Mouse (Mus musculus): ENCODE data around the gene Cphx3.
"Not testable (repeated sequence)": the region's sequence is repeated elsewhere in the genome, so short reads cannot be mapped to it uniquely, and the experiment has no call there.

The Cphx3 gene

GRCm38 (mm10) chr14:26118550-26119000 lies 36.5 kb downstream of the Cphx3 start:
- H3K27me3 ChIP-seq (ENCODE audit: control insufficient read depth, insufficient read depth, low read length, poor library complexity, severe bottlenecking); DNase-seq (ENCODE audit: low read depth, low spot score); H3K36me3 ChIP-seq (ENCODE audit: control insufficient read depth, insufficient read depth, low read length, poor library complexity, severe bottlenecking): not testable (repeated sequence)

GRCm38 (mm10) chr14:26119095-26119494 lies 37.0 kb downstream of the Cphx3 start:
- H3K36me3 ChIP-seq (ENCODE audit: control insufficient read depth, insufficient read depth, low read length, poor library complexity, severe bottlenecking); H3K27me3 ChIP-seq (ENCODE audit: control insufficient read depth, insufficient read depth, low read length, poor library complexity, severe bottlenecking); DNase-seq (ENCODE audit: low read depth, low spot score): not testable (repeated sequence)

- DNase-seq (ENCODE audit: low read depth, low spot score); H3K36me3 ChIP-seq (ENCODE audit: control insufficient read depth, insufficient read depth, low read length, poor library complexity, severe bottlenecking); H3K27me3 ChIP-seq (ENCODE audit: control insufficient read depth, insufficient read depth, low read length, poor library complexity, severe bottlenecking): not testable (repeated sequence)
These were observed 65.0 kb downstream of the Cphx3 start for GRCm38 (mm10) chr14:26147095-26147494.

- not testable (repeated sequence) for DNase-seq (ENCODE audit: low read depth, low spot score); H3K36me3 ChIP-seq (ENCODE audit: control insufficient read depth, insufficient read depth, low read length, poor library complexity, severe bottlenecking); H3K27me3 ChIP-seq (ENCODE audit: control insufficient read depth, insufficient read depth, low read length, poor library complexity, severe bottlenecking)
These were observed 73.9 kb downstream of the Cphx3 start for GRCm38 (mm10) chr14:26156032-26156431.

GRCm38 (mm10) chr14:26161156-26161555 lies 79.1 kb downstream of the Cphx3 start:
- H3K36me3 ChIP-seq (ENCODE audit: control insufficient read depth, insufficient read depth, low read length, poor library complexity, severe bottlenecking); H3K27me3 ChIP-seq (ENCODE audit: control insufficient read depth, insufficient read depth, low read length, poor library complexity, severe bottlenecking); DNase-seq (ENCODE audit: low read depth, low spot score): not testable (repeated sequence)

DNA sequence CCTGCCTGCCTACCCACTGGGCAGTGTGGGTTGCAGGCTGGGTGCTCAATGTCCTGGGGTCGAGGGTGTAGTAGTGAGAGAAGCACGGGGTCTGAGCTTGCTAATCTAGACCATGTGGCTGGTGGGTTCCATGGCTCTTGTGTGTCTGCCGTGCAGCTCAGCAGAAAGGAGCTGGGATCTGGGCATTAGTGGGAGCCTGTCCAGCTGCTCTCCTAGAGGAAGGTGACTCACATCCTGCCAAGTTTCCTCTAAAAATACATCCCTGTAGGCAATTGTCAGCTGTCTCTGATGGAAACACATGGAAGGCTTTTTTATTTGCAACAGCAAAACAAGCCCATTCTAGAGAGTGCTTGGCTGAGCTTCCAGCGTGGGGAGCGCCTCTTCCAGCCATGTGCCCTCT lies 80.3 kb downstream of the Cphx3 start:
- not testable (repeated sequence) for DNase-seq (ENCODE audit: low read depth, low spot score)

GRCm38 (mm10) chr14:26165266-26165665 lies 83.2 kb downstream of the Cphx3 start:
- not testable (repeated sequence) for H3K27me3 ChIP-seq (ENCODE audit: control insufficient read depth, insufficient read depth, low read length, poor library complexity, severe bottlenecking); DNase-seq (ENCODE audit: low read depth, low spot score); H3K36me3 ChIP-seq (ENCODE audit: control insufficient read depth, insufficient read depth, low read length, poor library complexity, severe bottlenecking)

More for the DNA sequence above, 80.3 kb downstream of the Cphx3 start:
- H3K36me3 ChIP-seq (ENCODE audit: control insufficient read depth, insufficient read depth, low read length, poor library complexity, severe bottlenecking); H3K27me3 ChIP-seq (ENCODE audit: control insufficient read depth, insufficient read depth, low read length, poor library complexity, severe bottlenecking): not testable (repeated sequence)

DNA sequence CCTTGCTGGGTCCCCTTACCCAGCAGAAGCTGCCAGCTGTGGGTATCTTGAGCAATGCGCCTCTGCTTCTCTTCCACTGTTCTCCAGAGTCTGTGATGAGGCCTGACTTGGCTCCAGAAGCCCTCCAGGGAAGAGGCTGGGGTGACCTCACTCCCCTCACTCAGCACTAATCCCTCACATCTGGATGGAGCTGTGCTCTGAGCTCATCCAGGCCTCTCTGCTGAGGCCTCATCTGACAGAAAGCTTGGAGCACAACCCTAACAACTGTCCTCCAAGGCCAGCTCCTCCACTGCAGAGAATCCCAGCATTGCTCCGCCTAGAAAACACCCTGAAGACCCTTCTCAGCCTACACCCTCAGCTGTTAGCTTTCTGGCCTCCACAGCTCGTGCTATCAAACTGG lies 91.9 kb downstream of the Cphx3 start:
- DNase-seq (ENCODE audit: low read depth, low spot score); H3K36me3 ChIP-seq (ENCODE audit: control insufficient read depth, insufficient read depth, low read length, poor library complexity, severe bottlenecking); H3K27me3 ChIP-seq (ENCODE audit: control insufficient read depth, insufficient read depth, low read length, poor library complexity, severe bottlenecking): not testable (repeated sequence)

GRCm38 (mm10) chr14:26175028-26175427 lies 92.9 kb downstream of the Cphx3 start:
- not testable (repeated sequence) for H3K27me3 ChIP-seq (ENCODE audit: control insufficient read depth, insufficient read depth, low read length, poor library complexity, severe bottlenecking); H3K36me3 ChIP-seq (ENCODE audit: control insufficient read depth, insufficient read depth, low read length, poor library complexity, severe bottlenecking); DNase-seq (ENCODE audit: low read depth, low spot score)

GRCm38 (mm10) chr14:26181660-26182059 lies 99.6 kb downstream of the Cphx3 start:
- not testable (repeated sequence) for H3K36me3 ChIP-seq (ENCODE audit: control insufficient read depth, insufficient read depth, low read length, poor library complexity, severe bottlenecking); DNase-seq (ENCODE audit: low read depth, low spot score); H3K27me3 ChIP-seq (ENCODE audit: control insufficient read depth, insufficient read depth, low read length, poor library complexity, severe bottlenecking)

GRCm38 (mm10) chr14:26182380-26182779 lies 100.3 kb downstream of the Cphx3 start, which contains the start of gene Plac9b:
TSS of gene Plac9b (minus strand) at chr14:26182480.
- H3K27me3 ChIP-seq (ENCODE audit: control insufficient read depth, insufficient read depth, low read length, poor library complexity, severe bottlenecking); H3K36me3 ChIP-seq (ENCODE audit: control insufficient read depth, insufficient read depth, low read length, poor library complexity, severe bottlenecking); DNase-seq (ENCODE audit: low read depth, low spot score): not testable (repeated sequence)

GRCm38 (mm10) chr14:26186638-26187037 lies 104.5 kb downstream of the Cphx3 start:
- DNase-seq (ENCODE audit: low read depth, low spot score); H3K36me3 ChIP-seq (ENCODE audit: control insufficient read depth, insufficient read depth, low read length, poor library complexity, severe bottlenecking); H3K27me3 ChIP-seq (ENCODE audit: control insufficient read depth, insufficient read depth, low read length, poor library complexity, severe bottlenecking): not testable (repeated sequence)

DNA sequence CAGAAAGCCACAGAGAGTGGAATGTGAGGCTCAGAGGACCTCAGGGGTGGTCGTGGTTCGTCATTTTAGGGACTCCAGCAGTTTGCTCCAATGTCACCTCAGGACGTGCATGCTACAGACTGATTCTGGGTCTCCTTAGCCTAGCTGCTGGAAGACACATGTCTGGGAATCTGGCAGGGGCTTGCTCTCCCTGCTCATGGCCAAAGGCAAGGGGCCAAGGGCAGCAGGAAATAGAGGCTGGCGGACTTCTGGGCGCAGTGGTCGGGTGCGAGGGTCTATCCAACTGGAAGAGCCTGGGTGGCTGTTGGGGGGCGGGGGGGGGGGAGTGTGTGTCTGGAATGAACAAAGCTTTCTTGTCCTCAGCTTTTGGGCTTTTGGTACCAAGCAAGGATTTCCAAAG lies 106.3 kb downstream of the Cphx3 start:
- H3K27me3 ChIP-seq (ENCODE audit: control insufficient read depth, insufficient read depth, low read length, poor library complexity, severe bottlenecking); DNase-seq (ENCODE audit: low read depth, low spot score); H3K36me3 ChIP-seq (ENCODE audit: control insufficient read depth, insufficient read depth, low read length, poor library complexity, severe bottlenecking): not testable (repeated sequence)

GRCm38 (mm10) chr14:26197851-26198250 lies 115.8 kb downstream of the Cphx3 start:
- DNase-seq (ENCODE audit: low read depth, low spot score); H3K27me3 ChIP-seq (ENCODE audit: control insufficient read depth, insufficient read depth, low read length, poor library complexity, severe bottlenecking); H3K36me3 ChIP-seq (ENCODE audit: control insufficient read depth, insufficient read depth, low read length, poor library complexity, severe bottlenecking): not testable (repeated sequence)

DNA sequence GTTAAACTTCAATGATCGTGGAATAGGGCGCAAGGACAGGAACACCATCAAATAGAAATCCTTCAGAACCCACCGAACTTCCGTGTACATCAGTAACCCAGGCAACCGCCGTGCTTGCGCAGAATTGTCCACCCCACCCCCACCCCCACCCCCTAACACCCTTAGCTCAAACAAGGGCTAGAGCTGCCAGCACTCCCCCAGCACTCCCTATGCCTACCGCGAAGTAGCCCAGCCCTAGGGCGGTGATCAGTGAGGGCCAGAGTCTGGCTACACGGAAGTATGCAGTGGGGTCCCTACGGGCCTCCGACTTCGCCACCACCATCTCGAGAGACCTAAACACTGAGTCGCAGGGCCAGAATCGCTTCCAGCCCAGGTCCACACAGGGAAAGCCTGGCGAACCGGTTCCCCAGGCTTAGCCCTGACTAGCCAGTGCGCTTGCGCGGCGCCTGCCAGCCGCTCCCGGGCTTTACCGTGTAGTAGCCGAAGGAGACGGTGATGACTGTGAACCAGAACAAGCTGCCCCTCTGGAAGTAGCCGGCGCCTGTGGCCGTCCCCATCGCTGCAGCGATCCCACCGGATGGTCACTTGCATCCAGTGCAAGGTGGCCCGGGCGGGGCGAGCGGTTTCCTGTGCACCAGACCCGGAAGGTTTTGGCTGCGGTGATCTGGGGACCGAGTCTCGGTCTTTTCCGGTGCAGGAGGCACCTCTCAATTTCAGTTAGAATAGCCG lies 124.3 kb downstream of the Cphx3 start:
- DNase-seq (ENCODE audit: low read depth, low spot score); H3K36me3 ChIP-seq (ENCODE audit: control insufficient read depth, insufficient read depth, low read length, poor library complexity, severe bottlenecking); H3K27me3 ChIP-seq (ENCODE audit: control insufficient read depth, insufficient read depth, low read length, poor library complexity, severe bottlenecking): not testable (repeated sequence)

GRCm38 (mm10) chr14:26206926-26207247 lies 124.8 kb downstream of the Cphx3 start, which contains the start of gene Tmem254b:
TSS of gene Tmem254b (minus strand) at chr14:26207041.
- not testable (repeated sequence) for H3K27me3 ChIP-seq (ENCODE audit: control insufficient read depth, insufficient read depth, low read length, poor library complexity, severe bottlenecking); DNase-seq (ENCODE audit: low read depth, low spot score); H3K36me3 ChIP-seq (ENCODE audit: control insufficient read depth, insufficient read depth, low read length, poor library complexity, severe bottlenecking)

Measured in splenic B cell, adult 2 months (primary cell).